Mouse (Mus musculus) heart, adult 8-10 months (tissue): ENCODE measurements around the gene Olfr1322. TPM values are rescaled to one million over a fixed set of nuclear protein-coding genes. Genes with fewer than 3 reads are reported as not detected.

Experiments used
- DNase-seq: peaks from one replicate; pipeline ENCODE4 v3.0.0; 2022; ENCODE audit warnings: low spot score
- total RNA-seq, 4 experiments: library from RNA; stranded (reverse); gene quantifications; 2 replicates each; pipeline ENCODE4 v1.2.4; 2022

Gene Olfr1322
- total RNA-seq = not detected

DNA sequence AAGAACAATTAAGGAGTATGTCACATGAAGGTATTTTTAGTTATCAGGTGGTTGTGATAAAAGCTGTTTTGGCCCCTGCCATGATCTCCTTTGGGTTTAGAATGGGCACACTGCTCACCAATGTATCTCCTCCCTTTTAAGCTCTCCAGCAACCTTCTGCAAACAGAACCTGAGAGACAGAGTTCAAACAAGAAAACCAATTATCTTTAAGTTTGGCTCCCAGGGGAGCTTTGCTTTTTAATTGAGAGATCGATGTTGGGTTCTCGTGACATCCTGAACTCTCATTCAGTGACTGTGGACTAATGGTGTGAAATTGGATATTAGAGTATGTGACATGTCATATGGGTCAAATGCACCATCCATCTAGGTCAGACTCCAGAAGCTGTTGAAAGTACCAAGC is at the start of gene Olfr1322:
Gene Olfr1322, minus strand, starts transcription at position 101 of the 400 bp plus-strand sequence.
- DNase-seq = no peak

DNA sequence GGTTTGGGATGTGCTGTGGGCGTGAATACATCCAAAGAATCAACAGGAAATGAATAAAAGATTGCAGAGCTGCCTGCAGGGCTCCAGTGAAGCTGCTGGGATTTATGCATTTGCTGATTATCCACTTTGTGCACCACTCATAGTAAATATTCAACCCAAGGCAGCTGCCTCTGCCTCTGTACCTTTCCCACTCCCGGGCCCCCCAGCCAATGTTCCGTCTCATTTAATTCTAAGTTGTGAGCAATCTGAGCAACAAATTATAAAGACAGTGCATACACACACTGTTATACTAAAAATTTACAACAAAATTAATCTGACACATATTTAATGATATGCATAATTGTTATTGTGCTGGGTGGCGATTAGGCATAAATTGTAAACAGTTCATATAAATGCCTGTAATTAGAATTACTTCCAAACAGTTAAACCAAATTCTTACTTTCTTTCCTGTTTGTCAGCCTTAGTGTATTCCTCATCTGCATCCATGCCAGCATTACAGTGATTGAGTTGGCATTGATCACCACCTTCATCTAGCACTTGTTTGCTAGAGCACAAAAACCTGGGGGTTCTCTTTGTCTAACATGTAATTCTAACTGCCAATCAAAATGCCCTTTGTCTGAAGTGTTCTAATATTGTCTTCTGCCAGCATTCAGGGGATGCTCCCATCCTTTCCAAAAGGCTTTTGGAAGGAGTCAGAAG is 13.5 kb downstream of the Olfr1322 start:
- DNase-seq = no peak

Other genes with a start within 250 kb of the Olfr1322 start
- not detected for gene Olfr1320, start 219.2 kb downstream of the Olfr1322 start, total RNA-seq
- not detected for gene Olfr1321, start 156.4 kb downstream of the Olfr1322 start, total RNA-seq
- 10 to 100 TPM; 21.4 to 48.8 (median 39.2) TPM for gene Igsf1, start 93.7 kb downstream of the Olfr1322 start, total RNA-seq
- gene Olfr1323, start 127.9 kb upstream of the Olfr1322 start, total RNA-seq = not detected